Mouse (Mus musculus) MEL (cell line): Measurements from ENCODE around the gene D130043K22Rik. TPM values are rescaled to one million over a fixed set of nuclear protein-coding genes. Genes with fewer than 3 reads are reported as not detected.

Experiments used
- DNase-seq: peaks from one replicate; pipeline ENCODE4 v3.0.0; 2011; ENCODE audit warnings: low read depth, low spot score
- H3K27ac ChIP-seq: 2 replicates; pipeline ENCODE4 v1.5.1; 2012; ENCODE audit warnings: low read depth, mild to moderate bottlenecking, control low read depth, low read length, moderate library complexity; ENCODE audit not compliant: control insufficient read depth
- H3K27me3 ChIP-seq, 2 experiments: fragments of 150-350 bp in 1 of 2; sonication (generic) in 1 of 2; 2 replicates each; pipeline ENCODE4 v1.6.1; 2012; ENCODE audit warnings: low read length in 2 of 2, mild to moderate bottlenecking in 2 of 2, improper control_type of control experiment in 1 of 2, moderate library complexity in 1 of 2; ENCODE audit not compliant: insufficient read depth in 2 of 2, control insufficient read depth in 1 of 2
- H3K36me3 ChIP-seq, 2 experiments: 2 replicates each; pipeline ENCODE4 v1.6.1; 2012 to 2014; ENCODE audit warnings: low read length in 2 of 2, improper control_type of control experiment in 1 of 2, inconsistent platforms in 1 of 2, mild to moderate bottlenecking in 1 of 2; ENCODE audit not compliant: insufficient read depth in 2 of 2, control insufficient read depth in 1 of 2
- H3K4me1 ChIP-seq, 2 experiments: fragments of 150-350 bp in 1 of 2; sonication (generic) in 1 of 2; 2 replicates each; pipeline ENCODE4 v1.6.1; 2012; ENCODE audit warnings: low read length in 2 of 2, improper control_type of control experiment in 1 of 2, mild to moderate bottlenecking in 1 of 2; ENCODE audit not compliant: insufficient read depth in 2 of 2, control insufficient read depth in 1 of 2
- H3K4me3 ChIP-seq, 2 experiments: fragments of 150-350 bp in 1 of 2; sonication (generic) in 1 of 2; 2 replicates each; pipeline ENCODE4 v1.5.1; 2012; ENCODE audit warnings: low read depth in 2 of 2, low read length in 2 of 2, mild to moderate bottlenecking in 2 of 2, moderate library complexity in 2 of 2, control low read depth in 1 of 2, improper control_type of control experiment in 1 of 2; ENCODE audit not compliant: control insufficient read depth in 1 of 2, insufficient read depth in 1 of 2
- H3K79me2 ChIP-seq: 2 replicates; pipeline ENCODE4 v1.6.1; 2012; ENCODE audit warnings: mild to moderate bottlenecking, low read length, moderate library complexity; ENCODE audit not compliant: control insufficient read depth, poor library complexity, insufficient read depth
- H3K9ac ChIP-seq: 2 replicates; pipeline ENCODE4 v1.6.1; 2012; ENCODE audit warnings: low read depth, mild to moderate bottlenecking, control low read depth, low read length, moderate library complexity; ENCODE audit not compliant: control insufficient read depth, poor library complexity, severe bottlenecking
- H3K9me3 ChIP-seq: fragments of 150-350 bp; sonication (generic); replicated peaks from 2 replicates; pipeline ENCODE4 v1.6.1; 2012; ENCODE audit warnings: mild to moderate bottlenecking, low read length, improper control_type of control experiment, moderate library complexity; ENCODE audit not compliant: insufficient read depth
- CHD2 ChIP-seq: IDR thresholded peaks from 2 replicates; pipeline ENCODE4 v1.6.1; 2011; ENCODE audit warnings: low read length, improper control_type of control experiment
- CTCF ChIP-seq, 3 experiments: IDR thresholded peaks in 2 of 3; conservative IDR thresholded peaks in 1 of 3; 2 replicates each; pipeline ENCODE4 v1.5.1; 2011 to 2012; ENCODE audit warnings: low read length in 3 of 3, low read depth in 2 of 3, mild to moderate bottlenecking in 2 of 3, improper control_type of control experiment in 1 of 3, inconsistent platforms in 1 of 3, mixed read lengths in 1 of 3, moderate library complexity in 1 of 3; ENCODE audit not compliant: control insufficient read depth in 1 of 3, insufficient read depth in 1 of 3, poor library complexity in 1 of 3, severe bottlenecking in 1 of 3
- EP300 ChIP-seq, 2 experiments: IDR thresholded peaks; 2 replicates each; pipeline ENCODE4 v1.6.1; 2011; ENCODE audit warnings: improper control_type of control experiment in 2 of 2, low read length in 2 of 2, low read depth in 1 of 2, mild to moderate bottlenecking in 1 of 2
- ETS1 ChIP-seq: IDR thresholded peaks from 2 replicates; pipeline ENCODE4 v1.6.1; 2012; ENCODE audit warnings: low read depth, mild to moderate bottlenecking, inconsistent platforms, low read length, improper control_type of control experiment, moderate library complexity
- GABPA ChIP-seq: IDR thresholded peaks from 2 replicates; pipeline ENCODE4 v1.6.1; 2012; ENCODE audit warnings: low read depth, mild to moderate bottlenecking, inconsistent platforms, low read length, improper control_type of control experiment, moderate library complexity
- GATA1 ChIP-seq: IDR thresholded peaks from 2 replicates; pipeline ENCODE4 v1.6.1; 2011; ENCODE audit warnings: low read depth, low read length, improper control_type of control experiment
- KAT2A ChIP-seq: conservative IDR thresholded peaks from 2 replicates; pipeline ENCODE4 v1.6.1; 2012; ENCODE audit warnings: low read depth, low read length, improper control_type of control experiment, inconsistent platforms
- MAZ ChIP-seq: IDR thresholded peaks from 2 replicates; pipeline ENCODE4 v1.6.1; 2012; ENCODE audit warnings: low read depth, mild to moderate bottlenecking, inconsistent platforms, low read length, improper control_type of control experiment
- MXI1 ChIP-seq: IDR thresholded peaks from 2 replicates; pipeline ENCODE4 v1.6.1; 2011; ENCODE audit warnings: mild to moderate bottlenecking, low read depth, low read length, improper control_type of control experiment
- MYB ChIP-seq: IDR thresholded peaks from 2 replicates; pipeline ENCODE4 v1.6.1; 2011; ENCODE audit warnings: mild to moderate bottlenecking, low read depth, low read length, improper control_type of control experiment
- MYC ChIP-seq: IDR thresholded peaks from 2 replicates; pipeline ENCODE4 v1.6.1; 2011; ENCODE audit warnings: low read depth, mild to moderate bottlenecking, low read length, improper control_type of control experiment, moderate library complexity
- NELFE ChIP-seq: IDR thresholded peaks from 2 replicates; pipeline ENCODE4 v1.6.1; 2011; ENCODE audit warnings: low read depth, low read length, improper control_type of control experiment
- POLR2A ChIP-seq, 2 experiments: IDR thresholded peaks; 2 replicates each; pipeline ENCODE4 v1.6.1; 2011 to 2012; ENCODE audit warnings: low read length in 2 of 2, mild to moderate bottlenecking in 2 of 2, control low read depth in 1 of 2, improper control_type of control experiment in 1 of 2, low read depth in 1 of 2, moderate library complexity in 1 of 2; ENCODE audit not compliant: control insufficient read depth in 1 of 2, insufficient read depth in 1 of 2, poor library complexity in 1 of 2
- POLR2AphosphoS5 ChIP-seq: IDR thresholded peaks from 2 replicates; pipeline ENCODE4 v1.6.1; 2012; ENCODE audit warnings: low read depth, borderline replicate concordance, mild to moderate bottlenecking, inconsistent platforms, low read length, moderate library complexity, mixed read lengths
- RAD21 ChIP-seq: IDR thresholded peaks from 2 replicates; pipeline ENCODE4 v1.6.1; 2011; ENCODE audit warnings: mild to moderate bottlenecking, low read depth, low read length, improper control_type of control experiment
- RCOR1 ChIP-seq: IDR thresholded peaks from 2 replicates; pipeline ENCODE4 v1.6.1; 2012; ENCODE audit warnings: low read depth, mild to moderate bottlenecking, inconsistent platforms, low read length, improper control_type of control experiment
- SMC3 ChIP-seq: IDR thresholded peaks from 2 replicates; pipeline ENCODE4 v1.6.1; 2011; ENCODE audit warnings: low read depth, low read length, improper control_type of control experiment
- USF1 ChIP-seq: IDR thresholded peaks from 2 replicates; pipeline ENCODE4 v1.6.1; 2014; ENCODE audit warnings: low read depth, mild to moderate bottlenecking, inconsistent platforms, low read length, improper control_type of control experiment, moderate library complexity
- ZC3H11A ChIP-seq: IDR thresholded peaks from 2 replicates; pipeline ENCODE4 v1.6.1; 2012; ENCODE audit warnings: low read depth, mild to moderate bottlenecking, inconsistent platforms, low read length, improper control_type of control experiment
- polyA plus RNA-seq, 2 experiments: library from polyadenylated mRNA; stranded (reverse) in 1 of 2; unstranded in 1 of 2; fragments of >175 nt in 1 of 2; fragments of >200 nt in 1 of 2; gene quantifications; 2 replicates each; pipeline versions ENCODE4 v1.2.1 to v1.2.4; 2012; ENCODE audit warnings: low replicate concordance in 2 of 2, low read depth in 1 of 2; ENCODE audit not compliant: insufficient read length in 2 of 2, insufficient read depth in 1 of 2, missing spikeins in 1 of 2
- total RNA-seq: library from RNA; depleted of rRNA; stranded (reverse); fragments of 300-350 nt; gene quantifications from 2 replicates; pipeline ENCODE4 v1.2.3, GENCODE M21; 2012; rRNA removed

The D130043K22Rik gene
- total and polyA plus RNA-seq, 3 experiments: not detected

DNA sequence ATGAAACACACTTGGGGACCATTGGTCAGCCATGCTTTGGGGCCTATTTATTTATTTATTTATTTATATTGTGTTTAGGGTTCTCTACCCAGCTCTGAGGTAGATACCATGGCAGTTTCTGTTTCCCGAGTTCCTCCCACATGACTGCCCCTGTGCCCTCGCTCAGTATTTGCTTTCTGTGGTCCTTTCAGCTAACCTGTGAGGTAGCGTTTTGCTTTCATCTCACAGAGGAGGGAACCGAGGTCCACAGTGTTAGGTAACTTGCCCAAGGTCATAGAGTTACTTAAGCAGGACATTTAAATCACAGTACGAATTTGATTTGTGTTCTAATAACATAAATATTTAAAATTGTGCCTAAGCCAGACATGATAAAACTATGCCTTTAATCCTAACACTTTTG, 102.2 kb downstream of the D130043K22Rik start:
- TF ChIP-seq ETS1: no peak
- no peak for TF ChIP-seq MYC
- no peak for TF ChIP-seq SMC3
- TF ChIP-seq EP300 (IDR thresholded peaks at IDR 0.05; ENCODE audit: low read depth in 1 of 2, low read length in 2 of 2): no peak
- no peak for TF ChIP-seq ZC3H11A
- TF ChIP-seq USF1: no peak
- no peak for TF ChIP-seq GABPA
- TF ChIP-seq POLR2AphosphoS5: no peak
- no peak for TF ChIP-seq MAZ
- no peak for TF ChIP-seq GATA1
- no peak for TF ChIP-seq POLR2A (IDR thresholded peaks at IDR 0.05; ENCODE audit: control insufficient read depth in 1 of 2, insufficient read depth in 1 of 2, low read depth in 1 of 2, low read length in 2 of 2, poor library complexity in 1 of 2)
- no peak for TF ChIP-seq RAD21
- H3K9me3 ChIP-seq: no peaks in the 10 kb centered on the region
- no peaks in the 10 kb centered on the region for H3K79me2 ChIP-seq
- H3K9ac ChIP-seq: no peak overlapping the region
- H3K27me3 ChIP-seq: peaks cover 4 to 6% of the 10 kb centered on the region in 2 experiments
- peaks cover 0 to under 1% of the 10 kb centered on the region in 2 experiments; a peak in 1 of 4 replicates for H3K36me3 ChIP-seq
- H3K4me3 ChIP-seq: no peak overlapping the region
- H3K27ac ChIP-seq: no peak overlapping the region
- no peaks in the 10 kb centered on the region for H3K4me1 ChIP-seq
- DNase-seq: no peak

DNA sequence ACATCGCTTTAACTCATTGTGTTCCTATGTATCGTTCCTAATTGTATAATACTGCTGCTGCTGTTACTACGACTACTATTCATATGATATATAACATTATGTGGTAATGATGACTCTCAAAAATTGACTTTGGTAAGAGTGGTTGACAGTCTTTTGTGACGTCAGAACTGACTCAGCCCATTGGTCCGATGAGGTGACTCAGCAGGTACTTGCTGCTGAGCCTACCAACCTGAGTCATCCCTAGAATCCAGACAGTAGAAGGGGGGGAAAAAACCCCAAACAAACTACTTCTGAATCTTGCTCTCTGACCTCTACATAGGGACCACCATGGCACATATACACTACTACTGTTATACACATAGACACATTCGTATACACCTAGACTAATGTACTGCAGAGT, 103.9 kb downstream of the D130043K22Rik start:
- peaks cover 0 to 4% of the 10 kb centered on the region in 2 experiments; a peak in 3 of 4 replicates for H3K27me3 ChIP-seq
- H3K27ac ChIP-seq: no peak overlapping the region
- H3K9ac ChIP-seq: no peak overlapping the region
- H3K9me3 ChIP-seq: no peaks in the 10 kb centered on the region
- peaks cover 2 to 11% of the 10 kb centered on the region in 2 experiments; a peak in 3 of 4 replicates for H3K4me1 ChIP-seq
- H3K36me3 ChIP-seq: peaks cover 0 to 7% of the 10 kb centered on the region in 2 experiments; a peak in 2 of 4 replicates
- H3K79me2 ChIP-seq: no peaks in the 10 kb centered on the region
- no peak for TF ChIP-seq CHD2
- TF ChIP-seq NELFE: no peak
- no peak for TF ChIP-seq POLR2AphosphoS5
- TF ChIP-seq KAT2A: no peak
- no peak for TF ChIP-seq CTCF (IDR thresholded peaks at IDR 0.05 in 2 of 3, conservative IDR thresholded peaks at IDR 0.05 in 1 of 3; ENCODE audit: control insufficient read depth in 1 of 3, insufficient read depth in 1 of 3, low read depth in 2 of 3, low read length in 3 of 3, poor library complexity in 1 of 3, severe bottlenecking in 1 of 3)
- TF ChIP-seq POLR2A (IDR thresholded peaks at IDR 0.05; ENCODE audit: control insufficient read depth in 1 of 2, insufficient read depth in 1 of 2, low read depth in 1 of 2, low read length in 2 of 2, poor library complexity in 1 of 2): no peak
- no peak for TF ChIP-seq MYB
- TF ChIP-seq EP300 (IDR thresholded peaks at IDR 0.05; ENCODE audit: low read depth in 1 of 2, low read length in 2 of 2): no peak
- no peak for TF ChIP-seq RCOR1
- TF ChIP-seq MXI1: no peak
- DNase-seq: no peak
- no peak overlapping the region for H3K4me3 ChIP-seq

Other genes starting within 250 kb of the D130043K22Rik start
- not detected in 2 replicates for gene Armh2, start 103.9 kb upstream of the D130043K22Rik start, total RNA-seq
- under 1 TPM in 1 of 2 experiments, not detected in 1; 0.19 TPM for gene Armh2, start 103.9 kb upstream of the D130043K22Rik start, polyA plus RNA-seq
- 119 and 127 TPM in 2 replicates for gene Gmnn, start 83.2 kb upstream of the D130043K22Rik start, total RNA-seq
- 100 to 1,000 TPM; 129 to 155 TPM for gene Gmnn, start 83.2 kb upstream of the D130043K22Rik start, polyA plus RNA-seq
- gene BC005537, start 43.5 kb upstream of the D130043K22Rik start, total RNA-seq: 32.7 and 39.5 TPM in 2 replicates
- 10 to 100 TPM; 48.8 to 62.6 TPM for gene BC005537, start 43.5 kb upstream of the D130043K22Rik start, polyA plus RNA-seq
- 45.7 and 51.8 TPM in 2 replicates for gene Acot13, start 13.6 kb upstream of the D130043K22Rik start, total RNA-seq
- 10 to 100 TPM in 1 of 2 experiments, not detected in 1; 57.3 TPM for gene Acot13, start 13.6 kb upstream of the D130043K22Rik start, polyA plus RNA-seq
- gene Tdp2, start 13.5 kb upstream of the D130043K22Rik start, total RNA-seq: 33.1 and 36.9 TPM in 2 replicates
- gene Tdp2, start 13.5 kb upstream of the D130043K22Rik start, polyA plus RNA-seq: 10 to 100 TPM in 1 of 2 experiments, not detected in 1; 45.3 TPM
- 0.04 and 0.07 TPM in 2 replicates for gene Aldh5a1, start 92.5 kb downstream of the D130043K22Rik start, total RNA-seq
- gene Aldh5a1, start 92.5 kb downstream of the D130043K22Rik start, polyA plus RNA-seq: under 1 TPM in 1 of 2 experiments, not detected in 1; 0.15 TPM
- 0.56 and 0.92 TPM in 2 replicates for gene Gpld1, start 98.0 kb downstream of the D130043K22Rik start, total RNA-seq
- under 1 TPM in 1 of 2 experiments, not detected in 1; 0.03 TPM for gene Gpld1, start 98.0 kb downstream of the D130043K22Rik start, polyA plus RNA-seq
- gene Mrs2, start 175.2 kb downstream of the D130043K22Rik start, total RNA-seq: 16.6 and 19.1 TPM in 2 replicates
- gene Mrs2, start 175.2 kb downstream of the D130043K22Rik start, polyA plus RNA-seq: 10 to 100 TPM in 1 of 2 experiments, not detected in 1; 45.4 TPM
- not detected in 2 replicates for gene Dcdc2a, start 210.9 kb downstream of the D130043K22Rik start, total RNA-seq
- not detected for gene Dcdc2a, start 210.9 kb downstream of the D130043K22Rik start, polyA plus RNA-seq